Mouse (Mus musculus) liver, embryonic 14.5 days (tissue): ENCODE measurements around the gene Lrrc3c. TPM values are rescaled to one million over a fixed set of nuclear protein-coding genes. Genes with fewer than 3 reads are reported as not detected.
"Not testable (repeated sequence)": the region's sequence is repeated elsewhere in the genome, so short reads cannot be mapped to it uniquely, and the experiment has no call there.

Experiments used
- ATAC-seq: fragments of 200-750 bp; cut with Nextera tagmentation; 2 replicates; pipeline ENCODE4 v1.8.0; 2017; ENCODE audit warnings: moderate number of reproducible peaks, mild to moderate bottlenecking, moderate library complexity; ENCODE audit not compliant: insufficient read depth
- DNase-seq, 3 experiments: peaks; one replicate each; pipeline ENCODE4 v3.0.0-alpha.2; 2012 to 2013; ENCODE audit warnings: low read depth in 3 of 3, low spot score in 3 of 3
- H3K27ac ChIP-seq: fragments of 300-500 bp; sonication (generic); 2 replicates; pipeline ENCODE4 v1.5.1; 2014; ENCODE audit warnings: moderate library complexity, mild to moderate bottlenecking, control low read depth, inconsistent platforms
- H3K27me3 ChIP-seq: fragments of 300-500 bp; sonication (generic); 2 replicates; pipeline ENCODE4 v1.6.1; 2014; ENCODE audit warnings: mild to moderate bottlenecking, low read length, moderate library complexity; ENCODE audit not compliant: control insufficient read depth, insufficient read depth
- H3K36me3 ChIP-seq: fragments of 300-500 bp; sonication (generic); replicated peaks from 2 replicates; pipeline ENCODE4 v1.6.1; 2014; ENCODE audit warnings: low read depth; ENCODE audit not compliant: control insufficient read depth, insufficient read depth
- H3K4me1 ChIP-seq, 2 experiments: fragments of 200-500 bp in 1 of 2; fragments of 300-500 bp in 1 of 2; sonication (generic) in 1 of 2; replicated peaks; 2 replicates each; pipeline ENCODE4 v1.6.1; 2012 to 2014; ENCODE audit warnings: antibody characterized with exemption in 1 of 2, inconsistent platforms in 1 of 2, low read length in 1 of 2; ENCODE audit not compliant: control insufficient read depth in 2 of 2, insufficient read depth in 2 of 2
- H3K4me2 ChIP-seq: fragments of 300-500 bp; sonication (generic); 2 replicates; pipeline ENCODE4 v1.6.1; 2014; ENCODE audit warnings: low read depth, mild to moderate bottlenecking, control low read depth, moderate library complexity
- H3K4me3 ChIP-seq, 2 experiments: fragments of 200-500 bp in 1 of 2; fragments of 300-500 bp in 1 of 2; sonication (generic) in 1 of 2; 2 replicates each; pipeline ENCODE4 v1.5.1; 2012 to 2014; ENCODE audit warnings: low read depth in 2 of 2, low read length in 2 of 2, mild to moderate bottlenecking in 2 of 2, control low read depth in 1 of 2, inconsistent platforms in 1 of 2, moderate library complexity in 1 of 2; ENCODE audit not compliant: insufficient read depth in 1 of 2
- H3K9ac ChIP-seq: fragments of 300-500 bp; sonication (generic); replicated peaks from 2 replicates; pipeline ENCODE4 v1.6.1; 2014; ENCODE audit warnings: mild to moderate bottlenecking, control low read depth, moderate library complexity
- H3K9me3 ChIP-seq: fragments of 300-500 bp; sonication (generic); 2 replicates; pipeline ENCODE4 v1.6.1; 2016; ENCODE audit warnings: low read length, mixed read lengths; ENCODE audit not compliant: control insufficient read depth
- CTCF ChIP-seq: IDR thresholded peaks from 2 replicates; pipeline ENCODE4 v1.5.1; 2016; ENCODE audit warnings: antibody characterized with exemption, low read depth, control low read depth
- EP300 ChIP-seq: IDR thresholded peaks from 2 replicates; pipeline ENCODE4 v1.6.1; 2016; ENCODE audit warnings: antibody characterized with exemption, low read depth
- WGBS: fragments of 180-500 bp; shearing (Covaris S2); extraction: QIAGEN DNeasy Blood & Tissue Kit; methylation state at CpG from one replicate; pipeline ENCODE4 v1.1.7; 2014; ENCODE audit not compliant: insufficient replicate concordance; 5-methylcytosine and 5-hydroxymethylcytosine counted together
- polyA plus RNA-seq, 2 experiments: library from polyadenylated mRNA; depleted of rRNA in 1 of 2; stranded (reverse) in 1 of 2; unstranded in 1 of 2; fragments of >200 nt; fragmentation: Nextera tagmentation in 1 of 2; extraction: Ambion mirVana in 1 of 2; gene quantifications; 2 replicates each; pipeline versions ENCODE4 v1.2.1 to v1.2.3; 2012 to 2014

Gene Lrrc3c
- polyA plus RNA-seq, 2 experiments, result not detected

DNA sequence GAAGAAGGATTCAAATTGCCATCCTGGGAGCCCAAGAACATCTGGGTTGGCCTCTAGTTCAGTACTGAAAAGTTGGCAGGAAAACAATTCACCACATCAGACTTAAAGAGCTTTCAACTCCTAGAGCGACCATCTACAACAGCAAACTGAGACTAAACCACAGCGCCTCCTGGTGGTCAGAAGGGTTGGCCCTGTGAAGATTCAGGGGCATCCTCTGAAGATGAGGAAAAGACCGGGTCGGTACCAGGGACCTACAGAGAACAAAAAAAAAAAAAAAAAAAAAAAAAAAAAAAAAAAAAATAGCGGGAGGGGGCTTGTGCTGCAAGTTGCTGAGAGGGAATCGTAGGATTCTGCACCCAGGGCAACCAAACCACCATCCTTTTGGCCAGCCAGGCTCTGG, 728 bp upstream of the Lrrc3c start:
- no peak overlapping the region for H3K4me2 ChIP-seq
- WGBS, result 26% methylated on average over 6 of the region's 6 CpGs

GRCm38 (mm10) chr11:98598851-98599290, 780 bp downstream of the Lrrc3c start:
- DNase-seq (no peak), ATAC-seq (no peak)
- Histone ChIP-seq H3K4me3 (no peak overlapping the region), H3K9ac (no peak overlapping the region), H3K27me3 (peaks cover 22% of the 10 kb centered on the region), H3K36me3 (no peaks in the 10 kb centered on the region), H3K4me2 (no peak overlapping the region), H3K27ac (no peak overlapping the region), H3K9me3 (no peaks in the 10 kb centered on the region), H3K4me1 (no peaks in the 10 kb centered on the region)
- WGBS, result 52% methylated on average over 18 of the region's 18 CpGs
- TF ChIP-seq CTCF, result no peak
- no peak for TF ChIP-seq EP300

More for the DNA sequence above, 728 bp upstream of the Lrrc3c start:
- Histone ChIP-seq H3K4me1 (peaks cover 0 to 3% of the 10 kb centered on the region in 2 experiments; a peak in 1 of 4 replicates), H3K27ac (no peak overlapping the region), H3K36me3 (no peaks in the 10 kb centered on the region), H3K9me3 (no peaks in the 10 kb centered on the region), H3K4me3 (no peak overlapping the region), H3K27me3 (peaks cover 25% of the 10 kb centered on the region), H3K9ac (no peak overlapping the region)
- TF ChIP-seq CTCF (peak; percentile 91), EP300 (no peak)
- peak in 2 of 3 experiments; percentile 62 to 67 for DNase-seq
- peak; percentile 71 for ATAC-seq

- peaks cover 22% of the 10 kb centered on the region for H3K27me3 ChIP-seq
- WGBS, result 13% methylated on average over 18 of the region's 18 CpGs
- H3K36me3 ChIP-seq, result no peaks in the 10 kb centered on the region
These were observed 1.2 kb downstream of the Lrrc3c start for GRCm38 (mm10) chr11:98599291-98599690.

DNA sequence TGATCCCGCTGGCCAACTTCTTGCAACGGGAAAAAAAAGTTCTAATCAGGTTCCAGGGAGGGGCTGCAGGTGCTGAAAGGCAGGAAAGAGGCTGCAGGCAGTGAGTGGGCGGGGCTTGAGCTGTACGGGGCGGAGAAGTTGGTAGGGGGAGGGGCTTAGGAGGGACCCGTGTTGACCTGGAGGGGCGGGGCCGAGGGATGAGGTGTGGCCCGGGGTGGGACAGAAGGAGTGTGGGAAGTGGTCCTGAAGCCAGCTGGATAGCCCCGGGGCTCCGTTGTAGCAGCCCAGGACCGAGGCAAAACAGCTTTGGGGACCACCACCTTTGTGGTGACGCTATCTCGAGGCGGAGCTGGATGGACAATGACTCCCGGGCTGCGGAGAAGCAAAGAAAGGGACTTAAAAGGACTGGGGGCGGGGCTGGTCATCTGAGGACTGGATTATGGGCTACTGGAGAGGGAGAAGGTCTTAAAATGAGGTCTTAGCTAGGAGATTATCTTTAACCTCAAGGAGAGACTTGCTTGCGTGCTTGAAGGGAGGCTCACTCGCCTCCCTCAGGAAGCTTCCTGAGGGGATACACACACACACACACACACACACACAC, 4.1 kb downstream of the Lrrc3c start:
- DNase-seq (no peak), ATAC-seq (peak; percentile 30; the same call in 1 of the 2 replicates)
- H3K27ac ChIP-seq, result no peak overlapping the region
- no peaks in the 10 kb centered on the region for H3K4me1 ChIP-seq
- H3K4me2 ChIP-seq, result peak overlapping the region; percentile 18
- H3K9ac ChIP-seq, result no peak overlapping the region
- TF ChIP-seq EP300, result no peak
- no peak for TF ChIP-seq CTCF
- WGBS, result 3% methylated on average over 20 of the region's 20 CpGs
- no peaks in the 10 kb centered on the region for H3K36me3 ChIP-seq
- no peaks in the 10 kb centered on the region for H3K9me3 ChIP-seq
- peaks cover 22% of the 10 kb centered on the region for H3K27me3 ChIP-seq
- peak overlapping the region in 1 of 2 experiments; percentile 29; a peak in 2 of 4 replicates for H3K4me3 ChIP-seq

More at GRCm38 (mm10) chr11:98599291-98599690, 1.2 kb downstream of the Lrrc3c start:
- H3K9me3 ChIP-seq, result no peaks in the 10 kb centered on the region
- no peak overlapping the region for H3K9ac ChIP-seq
- no peak for DNase-seq
- H3K4me1 ChIP-seq, result no peaks in the 10 kb centered on the region
- no peak overlapping the region for H3K4me2 ChIP-seq
- no peak overlapping the region for H3K4me3 ChIP-seq
- no peak for ATAC-seq
- H3K27ac ChIP-seq, result no peak overlapping the region
- TF ChIP-seq EP300, result no peak
- no peak for TF ChIP-seq CTCF

DNA sequence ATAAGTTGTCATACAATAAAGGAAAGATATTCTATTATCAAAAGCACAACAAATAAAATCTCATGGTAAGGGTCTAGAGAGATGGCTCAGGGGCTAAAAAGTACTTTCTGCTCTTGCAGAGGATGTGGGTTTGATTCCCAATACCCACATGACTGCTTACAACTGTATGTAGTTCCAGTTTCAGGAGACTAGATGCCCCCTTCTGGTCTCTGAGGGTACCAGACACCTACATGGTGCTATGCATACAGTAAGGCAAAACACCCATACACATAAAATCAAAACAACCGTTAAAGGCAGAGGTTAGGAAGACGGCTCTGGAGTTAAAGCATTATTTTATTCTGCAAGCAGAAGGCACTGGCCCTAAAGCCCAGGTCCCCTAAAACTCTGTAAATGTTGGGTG, 5.9 kb downstream of the Lrrc3c start:
- WGBS, result 61% methylated on average over 2 of the region's 2 CpGs
- Histone ChIP-seq H3K4me1 (no peaks in the 10 kb centered on the region), H3K4me2 (no peak overlapping the region), H3K27ac (no peak overlapping the region), H3K9ac (no peak overlapping the region), H3K4me3 (no peak overlapping the region), H3K9me3 (no peaks in the 10 kb centered on the region), H3K27me3 (peaks cover 16% of the 10 kb centered on the region), H3K36me3 (no peaks in the 10 kb centered on the region)
- DNase-seq (no peak), ATAC-seq (no peak)
- TF ChIP-seq CTCF, result peak; percentile 17; the same call in 1 of the 2 replicates
- no peak for TF ChIP-seq EP300

DNA sequence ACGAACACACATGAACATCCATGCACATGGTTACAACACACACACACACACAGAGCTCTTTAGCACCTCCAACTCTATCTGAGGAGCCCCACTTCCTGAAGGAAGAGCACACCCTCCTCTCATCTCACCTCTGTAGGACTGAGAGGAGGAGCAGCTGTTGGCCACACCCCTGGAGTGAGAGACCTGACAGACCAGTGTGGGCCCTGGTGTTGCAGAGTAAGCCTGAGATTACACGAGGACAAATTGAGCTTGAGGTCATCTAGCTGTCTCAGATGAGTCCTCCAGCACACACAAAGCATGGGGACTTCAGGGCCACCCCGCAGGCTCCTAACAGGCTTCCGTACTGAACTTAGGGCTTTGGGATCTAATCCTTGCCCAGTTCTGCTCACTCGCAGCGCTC, 6.8 kb downstream of the Lrrc3c start:
- not testable (repeated sequence) for H3K4me2 ChIP-seq, ATAC-seq, H3K4me1 ChIP-seq, H3K36me3 ChIP-seq, H3K9me3 ChIP-seq, H3K9ac ChIP-seq, DNase-seq, H3K4me3 ChIP-seq, H3K27ac ChIP-seq
- peaks cover 12% of the 10 kb centered on the region for H3K27me3 ChIP-seq
- 53% methylated on average over 6 of the region's 6 CpGs for whole genome bisulfite sequencing
